Mouse (Mus musculus): ENCODE data around the gene Snx21. TPM values are rescaled to one million over a fixed set of nuclear protein-coding genes. Genes with fewer than 3 reads are reported as not detected.

Snx21 gene
- 1.1 TPM for polyA plus RNA-seq (2014; fragmentation: Illumina TruSeq; extraction: RNeasy Lipid Tissue Mini Kit (QIAGEN cat#74804); ENCODE audit: low read depth, low replicate concordance)

DNA sequence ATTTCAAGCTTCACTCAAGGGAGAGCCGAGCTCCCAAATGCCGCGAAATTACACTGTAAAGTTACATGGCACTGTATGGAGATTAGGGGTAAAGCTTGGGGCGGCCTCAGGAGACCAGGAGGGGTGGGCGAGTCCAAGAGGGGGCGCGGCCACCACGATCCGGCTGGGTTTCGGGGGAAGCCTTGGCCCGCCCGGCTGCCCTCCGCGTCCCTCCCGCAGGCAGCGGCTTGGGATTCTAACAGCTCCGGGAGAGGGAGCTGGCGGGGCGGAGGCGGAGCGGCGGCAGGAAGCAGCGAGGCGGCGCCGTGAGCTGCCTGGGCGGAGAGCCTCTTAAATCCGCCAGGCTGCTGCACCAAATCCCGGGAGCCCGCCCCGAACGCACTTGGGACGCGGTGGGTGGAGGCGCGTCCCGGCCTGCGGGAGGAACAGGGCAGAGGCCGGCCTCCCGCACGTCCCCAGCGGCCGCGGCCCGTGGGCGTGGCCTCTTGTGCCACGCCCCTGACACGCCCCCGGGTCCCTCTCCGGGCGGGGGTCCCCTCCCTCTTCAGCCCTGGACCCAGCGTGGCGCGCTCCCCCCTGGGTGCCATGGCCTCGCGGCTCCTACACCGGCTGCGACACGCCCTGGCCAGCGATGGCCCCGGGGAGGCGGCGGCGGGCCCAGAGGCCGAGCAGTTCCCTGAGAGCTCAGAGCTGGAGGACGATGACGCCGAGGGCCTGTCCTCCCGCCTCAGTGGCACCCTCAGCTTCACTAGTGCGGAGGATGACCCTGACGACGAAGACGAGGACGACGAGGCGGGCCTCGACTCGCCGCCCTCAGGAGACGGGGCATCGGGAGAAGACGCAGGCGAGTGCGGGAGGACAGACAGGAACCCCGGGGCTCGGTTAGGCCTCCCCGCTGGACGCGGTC is at the start of gene Snx21:
Gene Snx21 (plus strand): TSS at position 343 of the 907 bp plus-strand sequence.

DNA sequence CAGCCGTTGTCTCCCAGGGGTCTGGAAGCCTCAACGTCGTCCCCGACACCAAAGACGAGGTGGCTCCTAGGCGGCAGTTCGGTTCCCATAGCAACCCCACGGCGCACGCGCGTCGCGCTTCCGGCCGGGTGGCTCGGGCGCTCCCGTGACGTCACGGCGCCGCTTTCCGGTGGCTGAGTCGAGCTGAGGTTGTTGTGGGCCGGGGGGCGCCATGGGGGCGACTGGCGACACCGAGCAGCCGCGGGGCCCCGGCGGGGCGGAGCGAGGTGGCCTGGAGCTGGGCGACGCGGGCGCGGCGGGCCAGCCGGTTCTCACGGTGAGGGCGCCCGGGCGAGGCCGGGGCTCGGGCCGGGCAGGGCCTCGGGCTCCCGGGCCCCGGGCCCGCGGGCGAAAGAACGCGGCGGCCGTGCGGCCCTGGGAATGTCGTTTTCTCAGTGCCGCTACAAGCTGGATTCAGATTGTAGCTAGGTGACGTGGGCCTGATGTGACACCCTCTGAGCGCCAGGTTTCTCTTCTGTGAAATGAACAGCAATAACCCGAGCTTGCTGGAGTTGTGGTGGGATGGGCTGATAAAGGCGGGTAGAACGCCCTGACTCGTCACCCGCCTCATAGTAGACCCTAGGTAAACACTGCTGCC is 39.7 kb upstream of the Snx21 start, which contains the start of the genes Wfdc3 and Dnttip1:
Gene Wfdc3 (minus strand): TSS at position 89 of the 637 bp plus-strand sequence.
Gene Dnttip1 (plus strand): TSS at position 141 of the 637 bp plus-strand sequence.

DNA sequence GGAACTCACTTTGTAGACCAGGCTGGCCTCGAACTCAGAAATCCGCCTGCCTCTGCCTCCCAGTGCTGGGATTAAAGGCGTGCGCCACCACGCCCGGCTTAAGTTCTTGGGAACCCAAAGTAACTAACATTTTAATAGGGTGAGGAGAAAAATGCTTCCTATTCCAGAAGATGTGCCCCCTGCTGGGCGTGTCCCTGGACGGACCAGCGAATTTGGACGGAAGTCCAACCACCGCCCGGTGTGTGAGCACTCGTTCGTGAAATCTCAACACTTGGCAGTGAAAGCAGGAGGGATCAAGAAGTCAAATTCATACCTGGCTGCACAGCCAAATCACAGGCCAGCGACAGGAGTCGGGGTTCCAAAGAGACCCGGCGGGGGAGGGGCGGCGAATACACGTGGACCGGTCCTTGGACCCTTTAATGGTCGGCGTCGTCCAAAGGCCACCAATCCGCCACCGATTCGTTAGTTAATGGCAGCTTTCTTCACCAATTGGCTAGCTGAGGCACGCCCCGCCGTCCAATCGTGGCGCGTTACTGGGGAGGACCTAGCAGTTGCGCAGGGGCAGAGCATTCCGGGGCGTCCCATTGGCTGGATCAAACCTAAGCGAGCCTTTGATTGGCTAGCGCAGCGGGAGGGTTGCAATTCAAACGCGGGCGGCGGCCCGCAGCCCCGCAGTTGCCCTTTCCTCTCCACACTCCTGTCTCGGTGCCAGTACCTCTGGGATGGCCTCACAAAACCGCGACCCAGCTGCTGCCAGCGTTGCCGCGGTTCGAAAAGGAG is 16.2 kb upstream of the Snx21 start, which contains the start of gene Ube2c:
Gene Ube2c (plus strand): TSS at position 641 of the 780 bp plus-strand sequence.

GRCm38 (mm10) chr2:164779481-164780086 is 6.0 kb upstream of the Snx21 start, which contains the start of gene Tnnc2:
Tnnc2 (minus strand) TSS chr2:164779967.

DNA sequence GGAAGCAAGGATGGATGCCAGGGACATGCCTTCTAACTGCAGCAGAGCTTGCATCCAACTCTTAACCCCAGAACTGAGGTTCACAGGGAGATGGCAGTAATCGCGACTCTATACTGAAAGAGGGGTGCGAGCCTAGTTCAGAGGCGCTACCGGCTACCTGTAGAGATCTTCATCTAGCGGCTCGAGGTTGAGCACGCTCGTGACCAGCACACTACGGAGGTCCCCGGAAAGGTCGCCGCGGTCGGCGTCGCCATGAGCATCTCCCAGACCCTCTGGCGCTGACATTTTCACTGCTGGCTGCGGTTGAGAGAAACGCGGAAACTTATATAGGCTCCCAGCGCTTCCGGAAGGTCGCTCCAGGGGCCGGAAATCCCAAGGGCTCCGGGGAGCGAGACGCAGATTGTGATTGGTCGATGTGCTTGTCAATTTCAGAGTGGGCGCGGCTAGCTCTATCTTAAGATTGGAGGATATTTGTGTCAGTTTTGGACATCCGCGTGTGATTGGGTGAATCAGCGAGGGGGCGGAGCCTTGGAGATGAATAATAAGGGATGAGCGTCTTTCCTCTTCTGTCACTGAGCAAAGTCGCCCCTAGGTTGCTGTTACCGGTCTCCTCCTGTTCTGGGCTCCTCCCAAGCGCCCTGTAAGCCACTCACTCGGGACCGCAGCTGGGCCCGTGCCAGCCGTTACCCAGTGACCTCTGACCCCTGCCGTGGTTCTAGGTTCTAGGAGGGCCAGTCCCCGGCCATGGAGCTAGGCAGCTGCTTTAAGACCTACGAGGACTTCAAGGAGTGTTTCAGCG is 19.1 kb downstream of the Snx21 start, which contains the start of the genes Acot8 and Zswim3:
Gene Acot8 (minus strand): TSS at position 350 of the 799 bp plus-strand sequence.
Gene Zswim3 (plus strand): TSS at position 566 of the 799 bp plus-strand sequence.

DNA sequence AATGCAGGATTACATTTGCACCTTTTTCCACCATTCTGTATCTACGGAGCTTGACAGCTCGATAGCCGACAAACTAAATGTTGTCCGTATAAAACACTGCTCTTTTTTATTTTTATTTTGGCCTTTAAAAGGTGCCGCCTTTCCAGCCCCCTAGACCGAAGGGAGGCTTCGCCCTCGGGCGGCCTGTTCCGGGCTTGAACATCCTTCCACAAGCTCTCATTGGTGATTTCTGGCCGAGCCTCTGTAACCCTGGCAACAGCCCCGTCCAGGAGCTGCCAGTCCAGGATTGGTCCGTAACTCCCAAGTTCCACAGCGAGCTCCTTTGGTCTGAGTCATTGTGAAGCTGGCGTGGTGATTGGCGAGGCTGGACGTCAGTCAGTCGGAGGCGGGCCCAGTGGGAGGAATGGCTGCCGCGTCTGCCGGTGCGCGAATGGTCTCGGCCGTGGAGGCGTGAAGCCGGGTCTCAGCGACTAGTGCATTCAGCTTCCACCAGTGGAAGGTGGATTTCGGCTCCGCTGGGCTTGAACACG is 37.1 kb downstream of the Snx21 start, which contains the start of gene Zswim1:
Gene Zswim1 (plus strand): TSS at position 51 of the 530 bp plus-strand sequence.

DNA sequence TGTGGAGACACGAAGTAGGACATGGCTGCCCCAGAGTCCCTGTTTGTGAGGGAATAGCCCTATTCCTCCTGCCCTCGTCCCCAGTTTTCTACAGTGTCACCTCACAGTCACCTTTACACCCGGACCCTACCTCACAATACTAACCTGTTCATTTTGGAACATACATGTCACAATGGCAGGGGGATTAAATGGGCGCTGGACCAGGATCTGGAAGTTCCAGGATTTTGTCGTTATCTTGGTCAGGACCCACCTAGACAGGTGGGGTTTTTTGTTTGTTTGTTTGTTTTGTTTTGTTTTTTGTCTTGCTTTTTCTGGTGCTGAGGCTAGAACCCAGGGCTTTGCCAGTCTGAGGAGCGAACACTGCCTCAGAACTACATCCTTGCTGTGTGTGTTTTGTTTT is 42.8 kb downstream of the Snx21 start, which contains the start of gene Spata25:
Gene Spata25 (minus strand): TSS at position 101 of the 400 bp plus-strand sequence.

GRCm38 (mm10) chr2:164832748-164833301 is 47.2 kb downstream of the Snx21 start, which contains the start of gene Ctsa:
Ctsa (plus strand) TSS chr2:164832873.

DNA sequence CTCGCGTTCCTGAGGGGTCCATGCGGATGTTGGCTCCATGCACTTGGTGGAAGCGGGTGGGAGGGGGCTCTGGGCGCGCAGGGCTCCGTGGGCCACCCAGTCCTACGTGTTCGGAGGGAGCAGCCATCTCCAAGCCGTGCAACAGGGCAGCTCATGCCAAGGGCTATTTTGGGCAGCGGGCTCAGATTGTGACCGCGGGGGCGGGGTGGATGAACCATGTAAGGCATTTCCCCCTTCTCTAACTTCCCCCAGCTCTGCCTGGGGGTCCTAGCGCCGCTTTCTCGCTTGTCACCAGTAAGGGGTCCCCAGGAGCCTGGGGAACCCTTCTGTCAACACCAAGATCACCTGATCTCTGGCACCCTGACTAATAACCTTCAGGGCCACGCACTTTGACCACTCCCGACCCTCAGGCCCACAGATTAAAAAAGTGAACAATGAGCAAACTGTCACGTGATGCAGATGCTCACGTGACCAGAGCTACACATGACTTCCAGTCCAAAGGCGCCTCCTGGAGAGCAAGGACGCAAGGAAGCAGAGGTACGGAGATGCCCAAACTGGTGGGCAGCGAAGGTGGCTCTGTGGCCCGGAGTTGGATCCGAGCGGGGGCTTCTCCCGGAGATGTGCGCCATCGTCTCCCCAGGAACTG is 47.8 kb downstream of the Snx21 start, which contains the start of gene Neurl2:
Gene Neurl2 (minus strand): TSS at position 143 of the 646 bp plus-strand sequence.

Other genes with a start within 250 kb of the Snx21 start
- not detected for gene Wfdc2, start 223.4 kb upstream of the Snx21 start, polyA plus RNA-seq (2014; fragmentation: Illumina TruSeq; extraction: RNeasy Lipid Tissue Mini Kit (QIAGEN cat#74804); ENCODE audit: low read depth, low replicate concordance)
- not detected for gene Spint3, start 212.4 kb upstream of the Snx21 start, polyA plus RNA-seq (2014; fragmentation: Illumina TruSeq; extraction: RNeasy Lipid Tissue Mini Kit (QIAGEN cat#74804); ENCODE audit: low read depth, low replicate concordance)
- not detected for gene Wfdc6a, start 200.4 kb upstream of the Snx21 start, polyA plus RNA-seq (2014; fragmentation: Illumina TruSeq; extraction: RNeasy Lipid Tissue Mini Kit (QIAGEN cat#74804); ENCODE audit: low read depth, low replicate concordance)
- gene Eppin, start 192.2 kb upstream of the Snx21 start, polyA plus RNA-seq (2014; fragmentation: Illumina TruSeq; extraction: RNeasy Lipid Tissue Mini Kit (QIAGEN cat#74804); ENCODE audit: low read depth, low replicate concordance): not detected
- gene Wfdc6b, start 172.3 kb upstream of the Snx21 start, polyA plus RNA-seq (2014; fragmentation: Illumina TruSeq; extraction: RNeasy Lipid Tissue Mini Kit (QIAGEN cat#74804); ENCODE audit: low read depth, low replicate concordance): not detected
- not detected for gene Wfdc8, start 172.2 kb upstream of the Snx21 start, polyA plus RNA-seq (2014; fragmentation: Illumina TruSeq; extraction: RNeasy Lipid Tissue Mini Kit (QIAGEN cat#74804); ENCODE audit: low read depth, low replicate concordance)
- gene Wfdc16, start 147.0 kb upstream of the Snx21 start, polyA plus RNA-seq (2014; fragmentation: Illumina TruSeq; extraction: RNeasy Lipid Tissue Mini Kit (QIAGEN cat#74804); ENCODE audit: low read depth, low replicate concordance): 0.37 TPM
- gene Wfdc10, start 129.8 kb upstream of the Snx21 start, polyA plus RNA-seq (2014; fragmentation: Illumina TruSeq; extraction: RNeasy Lipid Tissue Mini Kit (QIAGEN cat#74804); ENCODE audit: low read depth, low replicate concordance): not detected
- not detected for gene Wfdc9, start 129.2 kb upstream of the Snx21 start, polyA plus RNA-seq (2014; fragmentation: Illumina TruSeq; extraction: RNeasy Lipid Tissue Mini Kit (QIAGEN cat#74804); ENCODE audit: low read depth, low replicate concordance)
- gene Wfdc11, start 111.7 kb upstream of the Snx21 start, polyA plus RNA-seq (2014; fragmentation: Illumina TruSeq; extraction: RNeasy Lipid Tissue Mini Kit (QIAGEN cat#74804); ENCODE audit: low read depth, low replicate concordance): not detected
- not detected for gene Wfdc13, start 100.7 kb upstream of the Snx21 start, polyA plus RNA-seq (2014; fragmentation: Illumina TruSeq; extraction: RNeasy Lipid Tissue Mini Kit (QIAGEN cat#74804); ENCODE audit: low read depth, low replicate concordance)
- not detected for gene Spint4, start 87.3 kb upstream of the Snx21 start, polyA plus RNA-seq (2014; fragmentation: Illumina TruSeq; extraction: RNeasy Lipid Tissue Mini Kit (QIAGEN cat#74804); ENCODE audit: low read depth, low replicate concordance)
- not detected for gene Spint5, start 70.5 kb upstream of the Snx21 start, polyA plus RNA-seq (2014; fragmentation: Illumina TruSeq; extraction: RNeasy Lipid Tissue Mini Kit (QIAGEN cat#74804); ENCODE audit: low read depth, low replicate concordance)
- gene Wfdc3, start 39.9 kb upstream of the Snx21 start, polyA plus RNA-seq (2014; fragmentation: Illumina TruSeq; extraction: RNeasy Lipid Tissue Mini Kit (QIAGEN cat#74804); ENCODE audit: low read depth, low replicate concordance): not detected
- gene Dnttip1, start 39.8 kb upstream of the Snx21 start, polyA plus RNA-seq (2014; fragmentation: Illumina TruSeq; extraction: RNeasy Lipid Tissue Mini Kit (QIAGEN cat#74804); ENCODE audit: low read depth, low replicate concordance): 1.6 TPM
- not detected for gene Ube2c, start 15.9 kb upstream of the Snx21 start, polyA plus RNA-seq (2014; fragmentation: Illumina TruSeq; extraction: RNeasy Lipid Tissue Mini Kit (QIAGEN cat#74804); ENCODE audit: low read depth, low replicate concordance)
- gene Tnnc2, start 5.9 kb upstream of the Snx21 start, polyA plus RNA-seq (2014; fragmentation: Illumina TruSeq; extraction: RNeasy Lipid Tissue Mini Kit (QIAGEN cat#74804); ENCODE audit: low read depth, low replicate concordance): not detected
- 0.93 TPM for gene Acot8, start 19.1 kb downstream of the Snx21 start, polyA plus RNA-seq (2014; fragmentation: Illumina TruSeq; extraction: RNeasy Lipid Tissue Mini Kit (QIAGEN cat#74804); ENCODE audit: low read depth, low replicate concordance)
- gene Zswim3, start 19.3 kb downstream of the Snx21 start, polyA plus RNA-seq (2014; fragmentation: Illumina TruSeq; extraction: RNeasy Lipid Tissue Mini Kit (QIAGEN cat#74804); ENCODE audit: low read depth, low replicate concordance): 0.90 TPM
- 0.95 TPM for gene Zswim1, start 36.9 kb downstream of the Snx21 start, polyA plus RNA-seq (2014; fragmentation: Illumina TruSeq; extraction: RNeasy Lipid Tissue Mini Kit (QIAGEN cat#74804); ENCODE audit: low read depth, low replicate concordance)
- gene Spata25, start 42.7 kb downstream of the Snx21 start, polyA plus RNA-seq (2014; fragmentation: Illumina TruSeq; extraction: RNeasy Lipid Tissue Mini Kit (QIAGEN cat#74804); ENCODE audit: low read depth, low replicate concordance): not detected
- gene Ctsa, start 47.0 kb downstream of the Snx21 start, polyA plus RNA-seq (2014; fragmentation: Illumina TruSeq; extraction: RNeasy Lipid Tissue Mini Kit (QIAGEN cat#74804); ENCODE audit: low read depth, low replicate concordance): 46.3 TPM
- gene Neurl2, start 47.6 kb downstream of the Snx21 start, polyA plus RNA-seq (2014; fragmentation: Illumina TruSeq; extraction: RNeasy Lipid Tissue Mini Kit (QIAGEN cat#74804); ENCODE audit: low read depth, low replicate concordance): not detected
- 3.6 TPM for gene Pltp, start 71.9 kb downstream of the Snx21 start, polyA plus RNA-seq (2014; fragmentation: Illumina TruSeq; extraction: RNeasy Lipid Tissue Mini Kit (QIAGEN cat#74804); ENCODE audit: low read depth, low replicate concordance)
- gene Pcif1, start 93.5 kb downstream of the Snx21 start, polyA plus RNA-seq (2014; fragmentation: Illumina TruSeq; extraction: RNeasy Lipid Tissue Mini Kit (QIAGEN cat#74804); ENCODE audit: low read depth, low replicate concordance): 3.5 TPM
- gene Zfp335, start 125.9 kb downstream of the Snx21 start, polyA plus RNA-seq (2014; fragmentation: Illumina TruSeq; extraction: RNeasy Lipid Tissue Mini Kit (QIAGEN cat#74804); ENCODE audit: low read depth, low replicate concordance): 0.40 TPM
- not detected for gene Mmp9, start 155.0 kb downstream of the Snx21 start, polyA plus RNA-seq (2014; fragmentation: Illumina TruSeq; extraction: RNeasy Lipid Tissue Mini Kit (QIAGEN cat#74804); ENCODE audit: low read depth, low replicate concordance)
- gene Slc12a5, start 175.0 kb downstream of the Snx21 start, polyA plus RNA-seq (2014; fragmentation: Illumina TruSeq; extraction: RNeasy Lipid Tissue Mini Kit (QIAGEN cat#74804); ENCODE audit: low read depth, low replicate concordance): 1.8 TPM
- gene Ncoa5, start 249.0 kb downstream of the Snx21 start, polyA plus RNA-seq (2014; fragmentation: Illumina TruSeq; extraction: RNeasy Lipid Tissue Mini Kit (QIAGEN cat#74804); ENCODE audit: low read depth, low replicate concordance): 5.0 TPM

Measured in liver, adult 10 weeks (tissue).